ENCODE assay signal across 11 mouse cellular contexts in genomic region chr11:101178061-101179058, GRCm38 (mm10). TPM values are rescaled to one million over a fixed set of nuclear protein-coding genes. Genes with fewer than 3 reads are reported as not detected.
DNase-seq lines count a peak whose midpoint lies in the region; ATAC-seq and TF ChIP-seq lines count a peak whose summit lies in the region.
"Had no signal": no experiment of that assay in that cellular context is flagged by ENCODE, and none has a peak within 500 bp of the region (broad histone marks: within the 10 kb centered on the region; RNA-seq: fewer than 3 reads in every experiment).

No protein-coding gene starts in this region.

- H3K36me3 ChIP-seq in forebrain, embryonic 12.5 days (replicated peaks) = no peaks in the 10 kb centered on the region
- H3K36me3 ChIP-seq in forebrain, postnatal 0 days (ENCODE audit: insufficient read depth) = no peaks in the 10 kb centered on the region
- H3K36me3 ChIP-seq in megakaryocyte, embryonic 14.5 days (replicated peaks; ENCODE audit: low read length) = peaks cover 8% of the 10 kb centered on the region
- no peaks in the 10 kb centered on the region for H3K36me3 ChIP-seq in hindbrain, embryonic 14.5 days (replicated peaks; ENCODE audit: control insufficient read depth, insufficient read depth)
- no peaks in the 10 kb centered on the region for H3K36me3 ChIP-seq in neural tube, embryonic 14.5 days (ENCODE audit: control insufficient read depth, insufficient read depth, low read length)
- H3K36me3 ChIP-seq: lung, embryonic 15.5 days had no signal

- peak overlapping the region; percentile 1 for H3K4me2 ChIP-seq in forebrain, embryonic 12.5 days
- no peak overlapping the region for H3K4me2 ChIP-seq in forebrain, postnatal 0 days (ENCODE audit: low read depth)
- peak overlapping the region; percentile 33 for H3K4me2 ChIP-seq in hindbrain, embryonic 14.5 days (replicated peaks)
- peak overlapping the region; percentile 20; the same call in 1 of the 2 replicates for H3K4me2 ChIP-seq in neural tube, embryonic 14.5 days (ENCODE audit: low read depth, low read length)
- H3K4me2 ChIP-seq: lung, embryonic 15.5 days had no signal

- H3K9me3 ChIP-seq in forebrain, embryonic 12.5 days = no peaks in the 10 kb centered on the region
- H3K9me3 ChIP-seq in forebrain, postnatal 0 days (ENCODE audit: low read length) = no peaks in the 10 kb centered on the region
- no peaks in the 10 kb centered on the region for H3K9me3 ChIP-seq in megakaryocyte, embryonic 14.5 days
- H3K9me3 ChIP-seq in hindbrain, embryonic 14.5 days (ENCODE audit: control insufficient read depth, low read length) = no peaks in the 10 kb centered on the region
- no peaks in the 10 kb centered on the region for H3K9me3 ChIP-seq in neural tube, embryonic 14.5 days (ENCODE audit: control insufficient read depth, low read length)
- H3K9me3 ChIP-seq: lung, embryonic 15.5 days had no signal

- TF ChIP-seq CTCF in forebrain, postnatal 0 days (IDR thresholded peaks at IDR 0.05; ENCODE audit: low read depth) = no peak

- no peak overlapping the region for H3K27ac ChIP-seq in forebrain, embryonic 12.5 days
- no peak overlapping the region for H3K27ac ChIP-seq in forebrain, postnatal 0 days (ENCODE audit: low read depth, low read length)
- H3K27ac ChIP-seq in hindbrain, embryonic 14.5 days = no peak overlapping the region
- H3K27ac ChIP-seq in neural tube, embryonic 14.5 days (ENCODE audit: low read depth, low read length) = no peak overlapping the region
- H3K27ac ChIP-seq: kidney, postnatal 0 days; lung, embryonic 15.5 days had no signal

- peaks cover 40% of the 10 kb centered on the region for H3K4me1 ChIP-seq in forebrain, embryonic 12.5 days
- H3K4me1 ChIP-seq in forebrain, postnatal 0 days (ENCODE audit: insufficient read depth) = peaks cover 14% of the 10 kb centered on the region
- peaks cover 97% of the 10 kb centered on the region for H3K4me1 ChIP-seq in megakaryocyte, embryonic 14.5 days
- peaks cover 31% of the 10 kb centered on the region for H3K4me1 ChIP-seq in hindbrain, embryonic 14.5 days (replicated peaks; ENCODE audit: control insufficient read depth, insufficient read depth, low read length)
- peaks cover 25% of the 10 kb centered on the region; the same call in 1 of the 2 replicates for H3K4me1 ChIP-seq in neural tube, embryonic 14.5 days (ENCODE audit: control insufficient read depth, insufficient read depth, low read length)

- H3K27me3 ChIP-seq in forebrain, embryonic 12.5 days = peaks cover 85% of the 10 kb centered on the region
- H3K27me3 ChIP-seq in forebrain, postnatal 0 days (ENCODE audit: insufficient read depth, low read length) = peaks cover 30% of the 10 kb centered on the region
- H3K27me3 ChIP-seq in megakaryocyte, embryonic 14.5 days (replicated peaks) = peaks cover 88% of the 10 kb centered on the region
- peaks cover 35% of the 10 kb centered on the region for H3K27me3 ChIP-seq in hindbrain, embryonic 14.5 days (ENCODE audit: control insufficient read depth, insufficient read depth, low read length)
- H3K27me3 ChIP-seq in neural tube, embryonic 14.5 days (ENCODE audit: control insufficient read depth, insufficient read depth, low read length) = peaks cover 13% of the 10 kb centered on the region

- 0 out of 2 replicates have a peak overlapping the region, but pooled peaks have one; percentile 12 for H3K9ac ChIP-seq in forebrain, embryonic 12.5 days
- no peak overlapping the region for H3K9ac ChIP-seq in forebrain, postnatal 0 days
- H3K9ac ChIP-seq in hindbrain, embryonic 14.5 days = 0 out of 2 replicates have a peak overlapping the region, but pooled peaks have one; percentile 11
- 0 out of 2 replicates have a peak overlapping the region, but pooled peaks have one; percentile 11 for H3K9ac ChIP-seq in neural tube, embryonic 14.5 days (replicated peaks; ENCODE audit: low read depth, low read length)
- H3K9ac ChIP-seq: lung, embryonic 15.5 days had no signal

- WGBS in forebrain, embryonic 12.5 days = 52% methylated on average over 36 of the region's 36 CpGs
- WGBS in forebrain, postnatal 0 days = 50% methylated on average over 36 of the region's 36 CpGs
- 53% methylated on average over 36 of the region's 36 CpGs for WGBS in hindbrain, embryonic 14.5 days
- WGBS in neural tube, embryonic 14.5 days = 43% methylated on average over 36 of the region's 36 CpGs

- no peak for DNase-seq in forebrain, postnatal 0 days
- no peak for DNase-seq in hindbrain, embryonic 14.5 days (ENCODE audit: low spot score)
- no peak for DNase-seq in gastrocnemius, postnatal 10 days
- DNase-seq in ovary, adult 18-20 months (ENCODE audit: low spot score) = no peak

- no peak overlapping the region for H3K4me3 ChIP-seq in forebrain, embryonic 12.5 days (replicated peaks)
- no peak overlapping the region for H3K4me3 ChIP-seq in forebrain, postnatal 0 days (ENCODE audit: low read depth, low read length)
- H3K4me3 ChIP-seq in megakaryocyte, embryonic 14.5 days (replicated peaks) = peak overlapping the region; percentile 64
- no peak overlapping the region; the same call in 1 of the 2 replicates for H3K4me3 ChIP-seq in hindbrain, embryonic 14.5 days (replicated peaks; ENCODE audit: low read length)
- H3K4me3 ChIP-seq in neural tube, embryonic 14.5 days (ENCODE audit: low read depth, low read length) = peak overlapping the region; percentile 4; the same call in 1 of the 2 replicates
- H3K4me3 ChIP-seq: lung, embryonic 15.5 days had no signal

- no peak for ATAC-seq in forebrain, embryonic 12.5 days (ENCODE audit: low FRiP score)
- no peak for ATAC-seq in forebrain, postnatal 0 days
- no peak for ATAC-seq in megakaryocyte, adult 5-6 weeks (ENCODE audit: poor library complexity, severe bottlenecking)
- no peak for ATAC-seq in hindbrain, embryonic 14.5 days (ENCODE audit: low FRiP score)
- ATAC-seq in neural tube, embryonic 14.5 days (ENCODE audit: low read depth) = no peak

RNA-seq across cellular contexts. Expression of gene Ccr10, which starts 3.1 kb away (rescaled TPM):
- 0.10 TPM in 1 of 2 replicates, not detected in the other for polyA plus RNA-seq in forebrain, embryonic 12.5 days (2016; fragmentation: Nextera tagmentation; extraction: Ambion mirVana)
- 0.23 and 0.52 TPM in 2 replicates for total RNA-seq in forebrain, postnatal 0 days (2014; rRNA removed)
- 0.15 and 0.24 TPM in 2 replicates for polyA plus RNA-seq in forebrain, postnatal 0 days (2015; fragmentation: Nextera tagmentation; extraction: Ambion mirVana)
- polyA plus RNA-seq in megakaryocyte, embryonic 14.5 days (2012; ENCODE audit: insufficient read depth, low replicate concordance) = 0.13 TPM in 1 of 2 replicates, not detected in the other
- total RNA-seq in megakaryocyte, adult 5-6 weeks (2015) = 0.11 TPM in 1 of 2 replicates, not detected in the other
- 0.07 and 0.37 TPM in 2 replicates for total RNA-seq in megakaryocyte, adult 5-6 weeks (2017)
- 0.23 and 0.25 TPM in 2 replicates for polyA plus RNA-seq in hindbrain, embryonic 14.5 days (2014; fragmentation: Nextera tagmentation; extraction: Ambion mirVana)
- 0.12 and 0.30 TPM in 2 replicates for polyA plus RNA-seq in neural tube, embryonic 14.5 days (2014; fragmentation: Nextera tagmentation; extraction: Ambion mirVana)
- not detected for total RNA-seq in gastrocnemius, postnatal 10 days (2021)
- total RNA-seq: granulocyte monocyte progenitor cell, adult 5-6 weeks had no signal

RNA-seq across cellular contexts. Expression of gene Plekhh3, which starts 7.2 kb away (rescaled TPM):
- polyA plus RNA-seq in forebrain, embryonic 12.5 days (2016; fragmentation: Nextera tagmentation; extraction: Ambion mirVana) = 9.2 and 9.6 TPM in 2 replicates
- total RNA-seq in forebrain, postnatal 0 days (2014; rRNA removed) = 9.2 and 10.2 TPM in 2 replicates
- polyA plus RNA-seq in forebrain, postnatal 0 days (2015; fragmentation: Nextera tagmentation; extraction: Ambion mirVana) = 4.9 and 5.3 TPM in 2 replicates
- polyA plus RNA-seq in megakaryocyte, embryonic 14.5 days (2012; ENCODE audit: insufficient read depth, low replicate concordance) = 2.3 and 6.6 TPM in 2 replicates
- 0.96 and 1.6 TPM in 2 replicates for total RNA-seq in megakaryocyte, adult 5-6 weeks (2015)
- 1.8 and 3.8 TPM in 2 replicates for total RNA-seq in megakaryocyte, adult 5-6 weeks (2017)
- 7.7 and 9.5 TPM in 2 replicates for polyA plus RNA-seq in hindbrain, embryonic 14.5 days (2014; fragmentation: Nextera tagmentation; extraction: Ambion mirVana)
- 7.2 and 10.5 TPM in 2 replicates for polyA plus RNA-seq in neural tube, embryonic 14.5 days (2014; fragmentation: Nextera tagmentation; extraction: Ambion mirVana)
- total RNA-seq in gastrocnemius, postnatal 10 days (2021) = 10 to 100 TPM; 33.2 to 36.7 TPM

RNA-seq across cellular contexts. Expression of gene Cntnap1, which starts 8.0 kb away (rescaled TPM):
- 0.46 and 0.57 TPM in 2 replicates for polyA plus RNA-seq in forebrain, embryonic 12.5 days (2016; fragmentation: Nextera tagmentation; extraction: Ambion mirVana)
- total RNA-seq in forebrain, postnatal 0 days (2014; rRNA removed) = 3.0 and 3.5 TPM in 2 replicates
- polyA plus RNA-seq in forebrain, postnatal 0 days (2015; fragmentation: Nextera tagmentation; extraction: Ambion mirVana) = 0.35 and 1.1 TPM in 2 replicates
- polyA plus RNA-seq in megakaryocyte, embryonic 14.5 days (2012; ENCODE audit: insufficient read depth, low replicate concordance) = 0.72 and 0.89 TPM in 2 replicates
- not detected in 2 replicates for total RNA-seq in megakaryocyte, adult 5-6 weeks (2015)
- total RNA-seq in megakaryocyte, adult 5-6 weeks (2017) = 0.07 TPM in 1 of 2 replicates, not detected in the other
- 6.0 and 6.5 TPM in 2 replicates for polyA plus RNA-seq in hindbrain, embryonic 14.5 days (2014; fragmentation: Nextera tagmentation; extraction: Ambion mirVana)
- 7.5 and 8.3 TPM in 2 replicates for polyA plus RNA-seq in neural tube, embryonic 14.5 days (2014; fragmentation: Nextera tagmentation; extraction: Ambion mirVana)
- 1 to 10 TPM; 4.2 to 4.3 TPM for total RNA-seq in gastrocnemius, postnatal 10 days (2021)

RNA-seq across cellular contexts. Expression of gene Tubg2, which starts 22.7 kb away (rescaled TPM):
- 7.6 and 8.3 TPM in 2 replicates for polyA plus RNA-seq in forebrain, embryonic 12.5 days (2016; fragmentation: Nextera tagmentation; extraction: Ambion mirVana)
- 23.2 and 28.6 TPM in 2 replicates for total RNA-seq in forebrain, postnatal 0 days (2014; rRNA removed)
- 59.9 and 69.7 TPM in 2 replicates for polyA plus RNA-seq in forebrain, postnatal 0 days (2015; fragmentation: Nextera tagmentation; extraction: Ambion mirVana)
- not detected in 2 replicates for polyA plus RNA-seq in megakaryocyte, embryonic 14.5 days (2012; ENCODE audit: insufficient read depth, low replicate concordance)
- total RNA-seq in megakaryocyte, adult 5-6 weeks (2015) = not detected in 2 replicates
- not detected in 2 replicates for total RNA-seq in megakaryocyte, adult 5-6 weeks (2017)
- polyA plus RNA-seq in hindbrain, embryonic 14.5 days (2014; fragmentation: Nextera tagmentation; extraction: Ambion mirVana) = 48.6 and 50.6 TPM in 2 replicates
- 48.5 and 62.6 TPM in 2 replicates for polyA plus RNA-seq in neural tube, embryonic 14.5 days (2014; fragmentation: Nextera tagmentation; extraction: Ambion mirVana)
- total RNA-seq in gastrocnemius, postnatal 10 days (2021) = 1 to 10 TPM; 5.5 to 6.3 TPM
- total RNA-seq: granulocyte monocyte progenitor cell, adult 5-6 weeks had no signal

RNA-seq across cellular contexts. Expression of gene Ezh1, which starts 47.9 kb away (rescaled TPM):
- 11.1 and 12.5 TPM in 2 replicates for polyA plus RNA-seq in forebrain, embryonic 12.5 days (2016; fragmentation: Nextera tagmentation; extraction: Ambion mirVana)
- 25.6 and 27.7 TPM in 2 replicates for total RNA-seq in forebrain, postnatal 0 days (2014; rRNA removed)
- 18.8 and 22.5 TPM in 2 replicates for polyA plus RNA-seq in forebrain, postnatal 0 days (2015; fragmentation: Nextera tagmentation; extraction: Ambion mirVana)
- polyA plus RNA-seq in megakaryocyte, embryonic 14.5 days (2012; ENCODE audit: insufficient read depth, low replicate concordance) = 0.65 and 2.0 TPM in 2 replicates
- 20.0 and 20.8 TPM in 2 replicates for total RNA-seq in megakaryocyte, adult 5-6 weeks (2015)
- 20.0 and 20.1 TPM in 2 replicates for total RNA-seq in megakaryocyte, adult 5-6 weeks (2017)
- 26.9 and 37.2 TPM in 2 replicates for polyA plus RNA-seq in hindbrain, embryonic 14.5 days (2014; fragmentation: Nextera tagmentation; extraction: Ambion mirVana)
- polyA plus RNA-seq in neural tube, embryonic 14.5 days (2014; fragmentation: Nextera tagmentation; extraction: Ambion mirVana) = 28.4 and 30.7 TPM in 2 replicates
- 10 to 100 TPM; 17.2 to 17.7 TPM for total RNA-seq in gastrocnemius, postnatal 10 days (2021)

Comparison
In these comparisons a context has a peak if more than half of its experiments do, and no peak if none do; other contexts are left out.
1. H3K4me3 ChIP-seq: peak in megakaryocyte, embryonic 14.5 days (single experiment) and neural tube, embryonic 14.5 days (single experiment); none in forebrain, embryonic 12.5 days (single experiment), forebrain, postnatal 0 days (single experiment) and hindbrain, embryonic 14.5 days (single experiment).